Mouse (Mus musculus) spleen, adult 18-20 months (tissue): ENCODE data around the gene Pik3c2a.

Experiments
- DNase-seq, 2 experiments: peaks; one replicate each; pipeline ENCODE4 v3.0.0; 2022; ENCODE audit warnings: mixed read lengths in 2 of 2

Gene Pik3c2a

GRCm38 (mm10) chr7:116292377-116292776, 150.9 kb downstream of the Pik3c2a start:
- DNase-seq: no peak

- DNase-seq: no peak
Measured at GRCm38 (mm10) chr7:116290559-116290958, 152.7 kb downstream of the Pik3c2a start.

- no peak for DNase-seq
Measured at GRCm38 (mm10) chr7:116288996-116289395, 154.3 kb downstream of the Pik3c2a start.

- no peak for DNase-seq
Measured at GRCm38 (mm10) chr7:116287959-116288358, 155.3 kb downstream of the Pik3c2a start.
